Mouse (Mus musculus) C2C12 (cell line): ENCODE data around the gene Ubiad1.

Experiments used
- CTCF ChIP-seq: IDR thresholded peaks from one replicate; pipeline ENCODE4 v1.5.1; 2011; ENCODE audit not compliant: control insufficient read depth, insufficient read depth, insufficient read length
- MYOG ChIP-seq: IDR thresholded peaks from one replicate; pipeline ENCODE4 v1.6.1; 2011; ENCODE audit not compliant: control insufficient read depth, insufficient read length; ENCODE audit errors: extremely low read depth
- USF1 ChIP-seq: IDR thresholded peaks from one replicate; pipeline ENCODE4 v1.6.1; 2011; ENCODE audit warnings: low read depth, mild to moderate bottlenecking, control low read depth, moderate library complexity

DNA sequence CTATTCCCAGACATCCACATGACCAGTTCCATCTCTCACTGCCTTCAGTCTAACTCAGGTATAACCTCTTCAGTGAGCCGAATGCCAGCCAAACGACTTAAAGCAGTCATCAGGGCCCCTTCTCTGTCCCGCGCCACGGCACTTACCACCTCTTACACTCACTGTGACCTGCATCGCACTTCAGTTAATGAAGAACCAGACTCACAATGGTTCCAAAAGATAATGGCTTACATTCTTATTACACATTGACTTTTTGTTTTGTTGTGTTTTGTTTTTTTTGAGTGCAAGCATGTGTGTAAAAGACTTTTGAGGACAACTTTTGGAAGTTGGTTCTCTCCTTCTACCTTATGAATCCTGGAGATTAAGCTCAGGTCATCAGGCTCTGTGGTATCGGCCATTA is 2.0 kb downstream of the Ubiad1 start:
- TF ChIP-seq USF1 (no peak), CTCF (no peak), MYOG (no peak)
